Mouse (Mus musculus) adrenal gland, postnatal 14 days (tissue): Measurements from ENCODE around the gene Mlycd. TPM values are rescaled to one million over a fixed set of nuclear protein-coding genes. Genes with fewer than 3 reads are reported as not detected.
A peak's percentile ranks its signal among the peaks of the same experiment; 100 is the strongest.
"Not testable (repeated sequence)": the region's sequence is repeated elsewhere in the genome, so short reads cannot be mapped to it uniquely, and the experiment has no call there.

Source experiments
- DNase-seq: peaks from one replicate; pipeline ENCODE4 v3.0.0; 2021; ENCODE audit warnings: mixed read lengths
- long read RNA-seq, 2 experiments: library from polyadenylated mRNA; stranded (forward); transcript quantifications; one replicate each; pipeline ENCODE4 v2.0.0; 2021
- total RNA-seq: library from RNA; stranded (reverse); gene quantifications from 2 replicates; pipeline ENCODE4 v1.2.3, GENCODE M21; 2021

Mlycd gene
- total RNA-seq: 58.0 and 66.5 TPM in 2 replicates
- long read RNA-seq, experiment 1, transcript Mlycd-201 (5 exons, 2,128 nt): major isoform, 245 of 269 reads
- long read RNA-seq, experiment 1, partial matches to known transcripts: 13 of 269 reads
- long read RNA-seq, experiment 1, other reads (novel, unspliced or antisense): 11 of 269 reads
- long read RNA-seq, experiment 2, transcript Mlycd-201 (5 exons, 2,128 nt): major isoform, 158 of 178 reads
- long read RNA-seq, experiment 2, partial matches to known transcripts: 14 of 178 reads
- long read RNA-seq, experiment 2, other reads (novel, unspliced or antisense): 6 of 178 reads

- peak; percentile 98 for DNase-seq
These were observed at the start of gene Mlycd for GRCm38 (mm10) chr8:119394524-119395026. TSS of gene Mlycd (plus strand) at chr8:119394878.

GRCm38 (mm10) chr8:119345029-119345682, 49.5 kb upstream of the Mlycd start:
- peak; percentile 26 for DNase-seq

- DNase-seq: peak; percentile 4
These were observed 49.0 kb upstream of the Mlycd start for GRCm38 (mm10) chr8:119345683-119346075.

- no peak for DNase-seq
These were observed 43.0 kb upstream of the Mlycd start for GRCm38 (mm10) chr8:119351647-119352046.

GRCm38 (mm10) chr8:119352977-119353658, 41.6 kb upstream of the Mlycd start:
- no peak for DNase-seq

GRCm38 (mm10) chr8:119353659-119354023, 41.0 kb upstream of the Mlycd start:
- DNase-seq: no peak

- peak; percentile 29 for DNase-seq
These were observed 38.0 kb upstream of the Mlycd start for GRCm38 (mm10) chr8:119356631-119357030.

- DNase-seq: no peak
These were observed 36.5 kb upstream of the Mlycd start for GRCm38 (mm10) chr8:119358175-119358574.

GRCm38 (mm10) chr8:119358836-119359235, 35.8 kb upstream of the Mlycd start:
- DNase-seq: peak; percentile 89

- DNase-seq: peak; percentile 26
These were observed 33.9 kb upstream of the Mlycd start for GRCm38 (mm10) chr8:119360686-119361295.

GRCm38 (mm10) chr8:119374716-119375115, 20.0 kb upstream of the Mlycd start:
- not testable (repeated sequence) for DNase-seq

- no peak for DNase-seq
These were observed 16.2 kb upstream of the Mlycd start for GRCm38 (mm10) chr8:119378476-119378875.

- peak; percentile 26 for DNase-seq
These were observed 14.1 kb upstream of the Mlycd start for GRCm38 (mm10) chr8:119380619-119381018.

GRCm38 (mm10) chr8:119384478-119384877, 10.2 kb upstream of the Mlycd start:
- peak; percentile 82 for DNase-seq

GRCm38 (mm10) chr8:119385854-119386253, 8.8 kb upstream of the Mlycd start:
- no peak for DNase-seq

GRCm38 (mm10) chr8:119386988-119387387, 7.7 kb upstream of the Mlycd start:
- no peak for DNase-seq

- DNase-seq: no peak
These were observed 581 bp upstream of the Mlycd start for GRCm38 (mm10) chr8:119394097-119394496.

GRCm38 (mm10) chr8:119395072-119395950, 633 bp downstream of the Mlycd start:
- peak; percentile 59 for DNase-seq

GRCm38 (mm10) chr8:119398558-119398957, 3.9 kb downstream of the Mlycd start:
- DNase-seq: no peak

- DNase-seq: peak; percentile 45
These were observed 4.6 kb downstream of the Mlycd start for GRCm38 (mm10) chr8:119399255-119399654.

GRCm38 (mm10) chr8:119400122-119400671, 5.5 kb downstream of the Mlycd start:
- DNase-seq: no peak
